Mouse (Mus musculus) hindbrain, embryonic 16.5 days (tissue): ENCODE results near the gene Pck1. TPM values are rescaled to one million over a fixed set of nuclear protein-coding genes. Genes with fewer than 3 reads are reported as not detected.
"Not testable (repeated sequence)": the region's sequence is repeated elsewhere in the genome, so short reads cannot be mapped to it uniquely, and the experiment has no call there.

Experiments used
- ATAC-seq: fragments of 200-750 bp; cut with Nextera tagmentation; 2 replicates; pipeline ENCODE4 v1.8.0; 2017; ENCODE audit warnings: moderate TSS enrichment, moderate library complexity
- H3K27ac ChIP-seq: fragments of 300-500 bp; sonication (generic); 2 replicates; pipeline ENCODE4 v1.5.1; 2014; ENCODE audit warnings: low read depth, mild to moderate bottlenecking, control low read depth, low read length, moderate library complexity
- H3K27me3 ChIP-seq: fragments of 300-500 bp; sonication (generic); replicated peaks from 2 replicates; pipeline ENCODE4 v1.6.1; 2014; ENCODE audit warnings: low read length; ENCODE audit not compliant: control insufficient read depth, insufficient read depth
- H3K36me3 ChIP-seq: fragments of 300-500 bp; sonication (generic); 2 replicates; pipeline ENCODE4 v1.6.1; 2014; ENCODE audit warnings: mild to moderate bottlenecking, low read length, moderate library complexity, mixed read lengths; ENCODE audit not compliant: control insufficient read depth, insufficient read depth
- H3K4me1 ChIP-seq: fragments of 300-500 bp; sonication (generic); 2 replicates; pipeline ENCODE4 v1.6.1; 2014; ENCODE audit warnings: low read depth, low read length; ENCODE audit not compliant: control insufficient read depth, insufficient read depth
- H3K4me2 ChIP-seq: fragments of 300-500 bp; sonication (generic); 2 replicates; pipeline ENCODE4 v1.6.1; 2014; ENCODE audit warnings: mild to moderate bottlenecking, low read length, control low read depth, moderate library complexity
- H3K4me3 ChIP-seq: fragments of 300-500 bp; sonication (generic); 2 replicates; pipeline ENCODE4 v1.5.1; 2014; ENCODE audit warnings: mild to moderate bottlenecking, low read length, control low read depth, moderate library complexity
- H3K9ac ChIP-seq: fragments of 300-500 bp; sonication (generic); 2 replicates; pipeline ENCODE4 v1.6.1; 2014; ENCODE audit warnings: low read depth, mild to moderate bottlenecking, control low read depth, low read length, moderate library complexity
- H3K9me3 ChIP-seq: fragments of 300-500 bp; sonication (generic); 2 replicates; pipeline ENCODE4 v1.6.1; 2014; ENCODE audit warnings: mild to moderate bottlenecking, low read length, moderate library complexity; ENCODE audit not compliant: control insufficient read depth
- WGBS: fragments of 180-500 bp; shearing (Covaris S2); extraction: QIAGEN DNeasy Blood & Tissue Kit; methylation state at CpG from one replicate; pipeline ENCODE4 v1.1.7; 2014; 5-methylcytosine and 5-hydroxymethylcytosine counted together
- polyA plus RNA-seq: library from polyadenylated mRNA; unstranded; fragments of >200 nt; fragmentation: Nextera tagmentation; extraction: Ambion mirVana; gene quantifications from 2 replicates; pipeline ENCODE4 v1.2.1, GENCODE M21; 2015

Pck1 gene
- polyA plus RNA-seq, 1 experiment from 2014 or later, result not detected

DNA sequence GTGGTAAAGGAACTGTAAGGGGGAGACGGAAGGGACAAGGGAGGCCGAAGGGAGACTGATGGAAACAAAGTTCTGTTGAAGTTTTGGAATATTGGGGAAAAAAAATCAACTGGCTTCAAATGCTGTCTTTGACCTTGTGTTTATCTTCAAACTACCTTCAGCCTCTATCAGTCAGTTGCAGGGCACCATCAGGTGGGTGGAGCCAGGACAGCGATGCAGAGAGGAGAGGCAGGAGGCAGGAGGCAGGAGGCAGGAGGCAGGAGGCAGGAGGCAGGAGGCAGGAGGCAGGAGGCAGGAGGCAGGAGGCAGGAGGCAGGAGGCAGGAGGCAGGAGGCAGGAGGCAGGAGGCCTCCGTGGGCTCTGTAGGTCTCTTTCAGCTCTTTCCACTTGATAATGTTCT, 32.7 kb upstream of the Pck1 start:
- not testable (repeated sequence) for H3K27ac ChIP-seq, ATAC-seq, H3K36me3 ChIP-seq, H3K9ac ChIP-seq, H3K4me1 ChIP-seq, H3K27me3 ChIP-seq, H3K9me3 ChIP-seq, H3K4me2 ChIP-seq, H3K4me3 ChIP-seq
- WGBS, result 77% methylated on average over 4 of the region's 4 CpGs

DNA sequence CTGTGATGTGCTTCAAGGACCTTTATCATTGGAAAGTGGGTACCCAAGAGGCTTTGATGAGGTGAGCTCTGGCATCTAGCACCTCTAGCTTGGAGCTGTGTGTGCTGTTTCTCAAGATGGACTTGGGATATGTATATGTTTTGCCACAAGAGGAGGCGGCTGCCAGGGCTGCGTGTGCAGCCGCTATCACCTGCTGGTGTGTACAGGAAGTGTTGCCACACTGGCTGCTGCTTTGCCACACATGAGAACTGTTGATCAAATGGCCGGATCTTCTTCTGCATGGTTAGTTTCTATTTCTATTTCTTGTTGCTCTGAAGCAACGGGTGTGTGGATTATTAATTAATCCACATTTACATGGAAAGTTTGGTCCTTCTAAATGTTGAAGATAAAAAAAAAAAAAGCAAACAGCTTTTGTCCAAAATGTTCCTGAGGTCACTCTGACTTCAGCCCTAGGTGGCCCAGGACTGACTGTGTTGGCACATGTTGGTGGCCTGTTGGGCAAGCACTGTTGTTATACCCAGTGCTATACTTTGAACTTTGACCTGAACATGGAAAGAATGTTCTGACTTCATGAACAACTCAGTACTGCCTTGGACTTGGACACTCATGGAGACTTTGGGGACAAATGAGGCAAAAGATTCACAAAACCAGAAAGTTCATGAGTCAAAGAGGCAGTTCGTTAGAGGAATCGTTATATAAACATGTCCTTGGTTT, 28.7 kb upstream of the Pck1 start:
- ATAC-seq, result no peak
- Histone ChIP-seq H3K27me3 (no peaks in the 10 kb centered on the region), H3K36me3 (no peaks in the 10 kb centered on the region), H3K9ac (no peak overlapping the region), H3K4me2 (no peak overlapping the region), H3K9me3 (no peaks in the 10 kb centered on the region), H3K4me3 (no peak overlapping the region), H3K4me1 (no peaks in the 10 kb centered on the region), H3K27ac (no peak overlapping the region)
- 94% methylated on average over 7 of the region's 7 CpGs for WGBS

DNA sequence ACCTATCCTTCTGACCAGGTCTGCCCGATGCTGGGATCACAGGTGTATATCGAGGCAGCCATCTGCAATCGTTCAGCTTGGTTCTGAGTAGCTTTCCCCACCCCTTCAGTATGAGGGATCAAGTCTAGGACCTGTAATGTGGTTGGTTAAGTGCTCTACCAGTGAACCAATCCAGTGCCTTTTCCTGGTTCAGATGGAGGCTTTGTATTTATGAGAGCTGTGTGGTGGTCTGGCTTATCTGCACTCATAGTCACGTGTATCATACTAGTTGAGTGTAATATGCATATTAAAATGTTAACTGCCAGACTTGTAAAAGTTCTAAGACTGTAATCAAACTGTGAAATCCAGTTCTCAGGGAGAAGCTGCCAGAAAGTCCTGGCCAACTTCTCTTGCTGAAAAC, 26.5 kb upstream of the Pck1 start:
- Histone ChIP-seq H3K27ac (no peak overlapping the region), H3K9me3 (no peaks in the 10 kb centered on the region), H3K4me1 (no peaks in the 10 kb centered on the region), H3K4me2 (no peak overlapping the region), H3K4me3 (no peak overlapping the region), H3K27me3 (no peaks in the 10 kb centered on the region), H3K9ac (no peak overlapping the region), H3K36me3 (no peaks in the 10 kb centered on the region)
- ATAC-seq, result no peak
- WGBS, result 90% methylated on average over 4 of the region's 4 CpGs

DNA sequence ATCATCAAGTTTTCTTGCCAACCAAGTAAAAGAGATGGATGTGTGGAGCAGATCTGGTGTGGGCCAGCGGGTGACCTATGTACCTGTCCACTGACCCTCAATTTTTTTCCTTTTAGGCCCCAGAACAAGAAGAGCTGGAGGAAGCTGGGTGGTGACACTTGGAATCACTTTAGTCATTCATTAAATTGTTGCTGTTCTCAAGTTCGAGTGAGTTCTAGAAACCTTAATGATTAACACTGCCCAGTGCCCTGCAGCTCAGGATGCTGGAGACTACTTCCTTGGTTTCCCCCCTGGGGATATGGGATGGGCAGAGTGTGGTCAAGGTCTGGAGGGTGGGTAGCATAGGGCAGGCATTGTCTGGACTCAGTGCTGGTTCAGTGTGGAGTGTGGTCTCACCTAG, 23.7 kb upstream of the Pck1 start:
- Histone ChIP-seq H3K9ac (no peak overlapping the region), H3K9me3 (no peaks in the 10 kb centered on the region), H3K36me3 (no peaks in the 10 kb centered on the region), H3K27ac (no peak overlapping the region), H3K4me2 (no peak overlapping the region), H3K4me1 (no peaks in the 10 kb centered on the region), H3K4me3 (no peak overlapping the region), H3K27me3 (no peaks in the 10 kb centered on the region)
- no peak for ATAC-seq
- WGBS, result 78% methylated on average over 2 of the region's 2 CpGs

DNA sequence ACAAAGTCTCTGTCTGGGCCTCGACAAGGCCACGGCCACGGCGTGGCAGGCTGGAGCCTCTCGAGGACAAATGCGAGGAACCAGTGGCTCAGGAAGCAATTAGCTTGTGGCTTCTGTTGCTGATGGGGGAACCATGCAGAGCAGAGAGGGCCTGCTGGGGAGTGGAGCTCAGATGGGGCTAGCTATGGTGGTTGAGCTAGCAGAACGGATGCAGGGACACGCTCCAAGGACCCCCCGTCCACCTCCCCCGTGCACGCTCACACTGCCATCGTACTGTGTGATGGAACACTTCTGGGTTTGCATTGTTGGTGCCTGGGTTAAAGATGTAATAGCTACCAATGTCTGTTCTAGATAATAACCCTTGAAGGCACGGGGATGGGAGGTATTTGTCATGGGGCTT, 20.6 kb upstream of the Pck1 start:
- Histone ChIP-seq H3K27ac (no peak overlapping the region), H3K9me3 (no peaks in the 10 kb centered on the region), H3K4me2 (no peak overlapping the region), H3K4me1 (no peaks in the 10 kb centered on the region), H3K36me3 (no peaks in the 10 kb centered on the region), H3K9ac (no peak overlapping the region), H3K4me3 (no peak overlapping the region), H3K27me3 (no peaks in the 10 kb centered on the region)
- ATAC-seq, result no peak
- 55% methylated on average over 13 of the region's 13 CpGs for WGBS

DNA sequence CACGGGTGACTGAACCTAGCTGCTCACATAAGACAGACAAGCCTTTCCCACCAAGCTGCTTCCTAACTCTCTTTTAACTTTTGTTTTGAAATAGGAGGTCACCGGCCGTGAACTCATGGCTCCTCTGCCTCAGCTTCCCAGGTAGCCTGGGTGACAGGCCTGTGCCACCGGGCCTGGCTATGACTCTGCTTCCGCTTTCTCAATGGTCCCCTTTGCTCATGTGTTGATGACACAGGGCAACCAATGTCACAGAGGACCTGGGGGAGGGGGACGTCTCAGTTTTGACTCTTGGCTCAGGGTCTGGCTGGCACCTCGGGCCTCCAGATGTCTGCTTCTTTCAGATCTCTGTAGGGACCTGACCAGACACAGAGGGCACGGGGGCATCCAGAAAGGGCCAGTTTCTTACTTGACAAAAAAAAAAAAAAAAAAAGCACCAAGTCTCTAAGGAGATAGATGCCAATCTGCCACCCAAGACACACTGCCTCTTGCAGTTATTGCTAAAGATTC, 20.0 kb upstream of the Pck1 start:
- no peaks in the 10 kb centered on the region for H3K27me3 ChIP-seq
- 70% methylated on average over 8 of the region's 8 CpGs for WGBS
- H3K9me3 ChIP-seq, result no peaks in the 10 kb centered on the region
- H3K9ac ChIP-seq, result no peak overlapping the region
- ATAC-seq, result no peak
- H3K4me3 ChIP-seq, result no peak overlapping the region
- H3K4me2 ChIP-seq, result no peak overlapping the region
- H3K36me3 ChIP-seq, result no peaks in the 10 kb centered on the region
- no peak overlapping the region for H3K27ac ChIP-seq
- no peaks in the 10 kb centered on the region for H3K4me1 ChIP-seq

DNA sequence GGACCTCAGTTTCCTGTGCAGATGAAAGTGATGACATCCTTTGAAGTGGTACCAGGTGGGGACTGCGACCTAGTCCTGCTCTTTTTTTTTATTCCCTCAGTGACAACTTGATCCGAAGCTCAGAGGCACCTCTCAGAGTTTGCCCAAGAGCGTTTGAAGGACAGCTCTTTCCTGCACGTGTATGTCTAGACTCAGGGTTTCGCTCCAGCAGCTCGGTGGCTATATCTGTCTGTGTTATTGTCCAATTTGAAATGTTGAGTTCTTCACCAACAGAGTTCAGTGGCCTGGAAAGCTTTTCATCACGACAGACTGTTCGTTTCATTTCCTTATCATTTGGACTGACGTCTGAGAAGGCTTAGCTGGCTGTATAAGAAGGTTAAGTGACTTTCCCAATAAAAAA, 18.2 kb upstream of the Pck1 start:
- Histone ChIP-seq H3K9me3 (no peaks in the 10 kb centered on the region), H3K36me3 (no peaks in the 10 kb centered on the region), H3K27ac (no peak overlapping the region), H3K27me3 (no peaks in the 10 kb centered on the region), H3K4me2 (no peak overlapping the region), H3K4me1 (no peaks in the 10 kb centered on the region; the same call in 1 of the 2 replicates), H3K4me3 (no peak overlapping the region), H3K9ac (no peak overlapping the region)
- WGBS, result 74% methylated on average over 9 of the region's 9 CpGs
- no peak for ATAC-seq

DNA sequence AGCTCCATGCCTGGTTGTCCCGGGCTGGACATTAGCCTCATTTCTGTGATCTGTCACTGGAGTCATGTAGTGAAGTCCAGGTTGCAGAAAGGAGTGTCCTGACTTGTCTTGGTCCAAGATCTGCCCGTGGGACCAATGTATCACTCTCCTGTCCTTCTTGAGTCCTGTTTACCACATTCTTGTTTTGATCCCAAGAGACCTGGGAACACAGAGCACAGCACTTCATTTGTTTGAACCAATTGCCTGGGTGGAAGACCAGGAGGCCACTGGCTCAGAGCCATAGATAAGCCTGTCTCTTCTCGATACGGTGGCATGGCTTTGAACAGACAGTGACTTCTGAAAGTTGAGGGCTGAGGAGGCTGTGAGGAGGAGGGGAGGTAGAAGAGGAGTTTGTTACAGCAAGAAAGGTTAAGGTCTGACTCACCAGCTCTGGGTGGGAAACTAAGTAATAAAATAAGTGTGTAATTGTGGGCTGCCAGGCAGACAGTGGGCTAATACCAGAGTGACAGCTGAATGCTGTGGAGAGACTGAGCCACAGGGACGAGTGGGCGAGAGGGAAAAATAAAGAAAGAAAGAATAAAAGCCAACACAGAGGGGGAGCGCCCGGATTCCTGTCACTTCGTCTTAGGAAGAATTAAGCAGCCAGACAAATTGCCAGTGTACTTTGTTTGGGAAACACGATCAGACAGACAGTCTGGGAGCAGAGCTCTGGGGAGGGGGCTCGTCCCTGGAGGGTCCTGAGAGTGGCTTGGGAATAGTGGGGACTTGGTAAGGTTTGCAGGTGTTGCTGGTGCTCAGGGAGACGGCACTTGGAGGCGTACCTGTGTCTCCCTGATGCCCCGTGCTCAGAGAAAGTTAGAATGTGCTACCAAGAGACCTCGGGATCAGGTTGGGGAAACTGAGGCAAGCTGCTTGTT, 14.3 kb upstream of the Pck1 start:
- no peak for ATAC-seq
- Histone ChIP-seq H3K27ac (no peak overlapping the region), H3K9ac (no peak overlapping the region), H3K9me3 (no peaks in the 10 kb centered on the region), H3K36me3 (no peaks in the 10 kb centered on the region), H3K27me3 (no peaks in the 10 kb centered on the region), H3K4me2 (no peak overlapping the region), H3K4me3 (no peak overlapping the region), H3K4me1 (no peaks in the 10 kb centered on the region; the same call in 1 of the 2 replicates)
- WGBS, result 33% methylated on average over 15 of the region's 15 CpGs

DNA sequence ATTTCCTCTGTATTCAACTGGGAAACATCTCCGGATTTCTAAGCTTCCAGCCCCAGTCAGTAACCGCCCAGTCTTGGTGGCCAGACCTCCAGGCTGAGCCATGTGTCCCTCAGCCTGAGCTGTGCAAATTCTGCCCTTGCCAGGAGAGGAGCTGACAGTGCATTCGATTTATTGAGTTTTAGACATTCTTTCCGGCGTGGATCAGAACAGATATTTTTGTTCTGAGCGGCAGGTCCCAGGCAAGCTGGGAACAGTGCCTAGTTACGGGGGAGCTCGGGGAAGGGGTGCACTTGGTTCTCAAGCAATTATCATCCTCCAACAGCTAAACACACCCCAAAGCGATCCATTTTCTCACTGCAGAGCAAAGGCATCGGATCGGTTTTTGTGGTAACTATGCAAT, 9.2 kb upstream of the Pck1 start:
- H3K27ac ChIP-seq, result no peak overlapping the region
- no peak overlapping the region for H3K4me3 ChIP-seq
- no peak overlapping the region for H3K4me2 ChIP-seq
- H3K36me3 ChIP-seq, result no peaks in the 10 kb centered on the region
- H3K9me3 ChIP-seq, result no peaks in the 10 kb centered on the region
- no peak overlapping the region for H3K9ac ChIP-seq
- whole genome bisulfite sequencing, result 67% methylated on average over 11 of the region's 11 CpGs
- H3K4me1 ChIP-seq, result no peaks in the 10 kb centered on the region; the same call in 1 of the 2 replicates
- ATAC-seq, result no peak
- peaks cover 3% of the 10 kb centered on the region; the same call in 1 of the 2 replicates for H3K27me3 ChIP-seq
